8 mouse cellular contexts compared by ENCODE assay signal in the genomic region with DNA sequence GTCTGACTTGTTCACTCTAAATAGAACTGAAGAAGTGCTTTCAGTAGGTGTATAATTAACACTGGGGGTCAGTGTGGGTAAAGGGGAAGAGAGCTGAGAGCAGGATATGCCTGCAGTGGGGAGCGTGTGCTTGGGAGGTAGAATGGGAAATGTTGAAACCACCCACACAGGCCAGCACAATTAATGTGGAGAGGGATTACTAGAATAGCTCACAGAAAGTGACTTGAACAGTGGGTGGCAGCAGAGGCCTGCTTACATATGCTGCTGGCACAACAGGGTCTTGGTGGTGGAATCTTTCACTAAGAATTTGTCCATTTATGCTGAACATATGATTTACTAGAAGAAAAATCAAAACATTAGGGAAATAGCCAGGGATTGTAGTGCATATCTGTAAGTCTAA. TPM values are rescaled to one million over a fixed set of nuclear protein-coding genes. Genes with fewer than 3 reads are reported as not detected.
DNase-seq lines count a peak whose midpoint lies in the region; ATAC-seq lines count a peak whose summit lies in the region.

No protein-coding gene starts in this region.

- DNase-seq in adrenal gland, adult 2 months: peak; percentile 48
- no peak for DNase-seq in adrenal gland, adult 8-10 months
- DNase-seq in adrenal gland, postnatal 36 days: peak; percentile 38 to 65
- no peak for DNase-seq in forebrain, embryonic 10.5 days (ENCODE audit: extremely low spot score, low spot score)
- peak; percentile 43 for DNase-seq in hindbrain, embryonic 11.5 days (ENCODE audit: low spot score)
- DNase-seq in layer of hippocampus, postnatal 36 days: peak; percentile 42 to 58
- peak; percentile 75 for DNase-seq in lung, postnatal 36 days
- peak; percentile 58 for DNase-seq in splenic B cell, adult 2 months (ENCODE audit: low read depth, low spot score)

- H3K36me3 ChIP-seq in forebrain, embryonic 10.5 days (replicated peaks): peaks cover 53% of the 10 kb centered on the region
- 0 out of 2 replicates have a peak, but pooled peaks cover 7% of the 10 kb centered on the region for H3K36me3 ChIP-seq in hindbrain, embryonic 11.5 days (ENCODE audit: control insufficient read depth, insufficient read depth, low read length)
- H3K36me3 ChIP-seq in splenic B cell, adult 2 months (ENCODE audit: control insufficient read depth, insufficient read depth, low read length, poor library complexity, severe bottlenecking): peaks cover 11% of the 10 kb centered on the region

- H3K27me3 ChIP-seq in forebrain, embryonic 10.5 days (ENCODE audit: poor library complexity, severe bottlenecking): no peaks in the 10 kb centered on the region
- H3K27me3 ChIP-seq in hindbrain, embryonic 11.5 days (ENCODE audit: control insufficient read depth, insufficient read depth, low read length): no peaks in the 10 kb centered on the region
- H3K27me3 ChIP-seq in splenic B cell, adult 2 months (ENCODE audit: control insufficient read depth, insufficient read depth, low read length, poor library complexity, severe bottlenecking): no peaks in the 10 kb centered on the region

- H3K9me3 ChIP-seq in forebrain, embryonic 10.5 days: no peaks in the 10 kb centered on the region
- H3K9me3 ChIP-seq in hindbrain, embryonic 11.5 days (ENCODE audit: control insufficient read depth, low read length): no peaks in the 10 kb centered on the region

- H3K4me1 ChIP-seq in forebrain, embryonic 10.5 days: peaks cover 65% of the 10 kb centered on the region
- H3K4me1 ChIP-seq in hindbrain, embryonic 11.5 days (replicated peaks; ENCODE audit: control insufficient read depth, insufficient read depth, low read length): peaks cover 14% of the 10 kb centered on the region; the same call in 1 of the 2 replicates

- H3K4me2 ChIP-seq in hindbrain, embryonic 11.5 days (replicated peaks; ENCODE audit: low read depth, low read length): peak overlapping the region; percentile 84

- ATAC-seq in hindbrain, embryonic 11.5 days (ENCODE audit: low FRiP score): no peak

- H3K4me3 ChIP-seq in forebrain, embryonic 10.5 days: peak overlapping the region; percentile 95; the same call in 1 of the 2 replicates
- peak overlapping the region; percentile 86 for H3K4me3 ChIP-seq in hindbrain, embryonic 11.5 days (ENCODE audit: low read depth, low read length)

- 28% methylated on average over 1 of the region's 1 CpGs for WGBS in forebrain, embryonic 10.5 days
- WGBS in hindbrain, embryonic 11.5 days: 23% methylated on average over 1 of the region's 1 CpGs

- H3K27ac ChIP-seq in forebrain, embryonic 10.5 days: no peak overlapping the region
- no peak overlapping the region for H3K27ac ChIP-seq in hindbrain, embryonic 11.5 days (ENCODE audit: low read depth, low read length)

- peak overlapping the region; percentile 34; the same call in 1 of the 2 replicates for H3K9ac ChIP-seq in hindbrain, embryonic 11.5 days (ENCODE audit: low read depth, low read length)

RNA-seq across cellular contexts. Expression of a gene that starts 2.2 kb away (rescaled TPM):
- total RNA-seq in adrenal gland, adult 2 months (2021): 10 to 100 TPM; 15.5 to 18.0 TPM
- polyA plus RNA-seq in adrenal gland, adult 2 months (2012; rRNA removed): 47.8 and 51.2 TPM in 2 replicates
- total RNA-seq in adrenal gland, adult 8-10 months (2022): 10 to 100 TPM; 18.7 to 22.5 (median 21.3) TPM
- total RNA-seq in adrenal gland, postnatal 36 days (2021): 10 to 100 TPM; 17.8 to 21.4 TPM
- polyA plus RNA-seq in forebrain, embryonic 10.5 days (2016; fragmentation: Nextera tagmentation; extraction: Ambion mirVana): 15.7 and 16.0 TPM in 2 replicates
- 16.7 and 22.9 TPM in 2 replicates for polyA plus RNA-seq in hindbrain, embryonic 11.5 days (2014; fragmentation: Nextera tagmentation; extraction: Ambion mirVana)
- total RNA-seq in layer of hippocampus, postnatal 36 days (2021): 10 to 100 TPM; 15.1 to 16.4 TPM

RNA-seq across cellular contexts. Expression of a gene that starts 5.8 kb away (rescaled TPM):
- 10 to 100 TPM; 66.6 to 93.6 TPM for total RNA-seq in adrenal gland, adult 2 months (2021)
- polyA plus RNA-seq in adrenal gland, adult 2 months (2012; rRNA removed): 5.9 and 8.5 TPM in 2 replicates
- total RNA-seq in adrenal gland, adult 8-10 months (2022): 10 to 100 TPM; 59.4 to 79.8 (median 72.9) TPM
- total RNA-seq in adrenal gland, postnatal 36 days (2021): 10 to 100 TPM; 82.0 to 94.3 TPM
- polyA plus RNA-seq in forebrain, embryonic 10.5 days (2016; fragmentation: Nextera tagmentation; extraction: Ambion mirVana): 252 and 261 TPM in 2 replicates
- polyA plus RNA-seq in hindbrain, embryonic 11.5 days (2014; fragmentation: Nextera tagmentation; extraction: Ambion mirVana): 210 and 223 TPM in 2 replicates
- 10 to 100 TPM; 48.8 to 50.0 TPM for total RNA-seq in layer of hippocampus, postnatal 36 days (2021)

RNA-seq across cellular contexts. Expression of a gene that starts 10.4 kb away (rescaled TPM):
- 100 to 1,000 TPM in 1 of 2 experiments, 10 to 100 TPM in 1; 95.8 to 128 TPM for total RNA-seq in adrenal gland, adult 2 months (2021)
- 279 and 287 TPM in 2 replicates for polyA plus RNA-seq in adrenal gland, adult 2 months (2012; rRNA removed)
- 100 to 1,000 TPM; 111 to 197 (median 146) TPM for total RNA-seq in adrenal gland, adult 8-10 months (2022)
- total RNA-seq in adrenal gland, postnatal 36 days (2021): 100 to 1,000 TPM in 1 of 2 experiments, 10 to 100 TPM in 1; 97.8 to 135 TPM
- 28.9 and 29.0 TPM in 2 replicates for polyA plus RNA-seq in forebrain, embryonic 10.5 days (2016; fragmentation: Nextera tagmentation; extraction: Ambion mirVana)
- 25.2 and 32.7 TPM in 2 replicates for polyA plus RNA-seq in hindbrain, embryonic 11.5 days (2014; fragmentation: Nextera tagmentation; extraction: Ambion mirVana)
- total RNA-seq in layer of hippocampus, postnatal 36 days (2021): 100 to 1,000 TPM; 154 to 187 TPM

RNA-seq across cellular contexts. Expression of a gene that starts 22.9 kb away (rescaled TPM):
- 100 to 1,000 TPM; 109 to 142 TPM for total RNA-seq in adrenal gland, adult 2 months (2021)
- 283 and 329 TPM in 2 replicates for polyA plus RNA-seq in adrenal gland, adult 2 months (2012; rRNA removed)
- 100 to 1,000 TPM; 124 to 167 (median 150) TPM for total RNA-seq in adrenal gland, adult 8-10 months (2022)
- total RNA-seq in adrenal gland, postnatal 36 days (2021): 100 to 1,000 TPM; 129 to 143 TPM
- polyA plus RNA-seq in forebrain, embryonic 10.5 days (2016; fragmentation: Nextera tagmentation; extraction: Ambion mirVana): 101 and 105 TPM in 2 replicates
- polyA plus RNA-seq in hindbrain, embryonic 11.5 days (2014; fragmentation: Nextera tagmentation; extraction: Ambion mirVana): 76.6 and 79.0 TPM in 2 replicates
- total RNA-seq in layer of hippocampus, postnatal 36 days (2021): 100 to 1,000 TPM; 116 to 125 TPM

RNA-seq across cellular contexts. Expression of a gene that starts 28.8 kb away (rescaled TPM):
- under 1 TPM; 0.17 to 0.35 TPM for total RNA-seq in adrenal gland, adult 2 months (2021)
- polyA plus RNA-seq in adrenal gland, adult 2 months (2012; rRNA removed): 0.13 and 0.35 TPM in 2 replicates
- under 1 TPM; 0.22 to 0.43 (median 0.41) TPM for total RNA-seq in adrenal gland, adult 8-10 months (2022)
- under 1 TPM; 0.30 TPM for total RNA-seq in adrenal gland, postnatal 36 days (2021)
- polyA plus RNA-seq in forebrain, embryonic 10.5 days (2016; fragmentation: Nextera tagmentation; extraction: Ambion mirVana): 0.22 and 0.25 TPM in 2 replicates
- polyA plus RNA-seq in hindbrain, embryonic 11.5 days (2014; fragmentation: Nextera tagmentation; extraction: Ambion mirVana): 0.48 and 1.0 TPM in 2 replicates
- total RNA-seq in layer of hippocampus, postnatal 36 days (2021): under 1 TPM; 0.15 TPM

Comparison
In these comparisons a context has a peak if more than half of its experiments do, and no peak if none do; other contexts are left out.
1. DNase-seq: peak in adrenal gland, adult 2 months (single experiment), adrenal gland, postnatal 36 days (2 of 2), hindbrain, embryonic 11.5 days (single experiment), layer of hippocampus, postnatal 36 days (2 of 2), lung, postnatal 36 days (single experiment) and splenic B cell, adult 2 months (single experiment); none in adrenal gland, adult 8-10 months (single experiment) and forebrain, embryonic 10.5 days (single experiment).